Mouse (Mus musculus) G1E (cell line): ENCODE results near the gene Mob4.

ENCODE experiments used
- CTCF ChIP-seq: IDR thresholded peaks from 2 replicates; pipeline ENCODE4 v1.5.1; 2012; ENCODE audit warnings: low read depth, low read length, inconsistent platforms, mixed read lengths
- GATA1 ChIP-seq: IDR thresholded peaks from 2 replicates; pipeline ENCODE4 v1.6.1; 2012; ENCODE audit warnings: borderline replicate concordance, low read length, inconsistent platforms, mixed read lengths
- GATA2 ChIP-seq: IDR thresholded peaks from 2 replicates; pipeline ENCODE4 v1.6.1; 2012; ENCODE audit warnings: low read depth, low read length, inconsistent platforms, borderline replicate concordance
- TAL1 ChIP-seq: conservative IDR thresholded peaks from 2 replicates; pipeline ENCODE4 v1.6.1; 2012; ENCODE audit warnings: low read depth, low read length, inconsistent platforms, mixed read lengths

- TF ChIP-seq CTCF (no peak), TAL1 (no peak), GATA1 (no peak), GATA2 (no peak)
Measured at GRCm38 (mm10) chr1:55087932-55088610, 43.0 kb upstream of the Mob4 start, which contains the start of the genes Hspe1 and Hspd1.
